Mouse (Mus musculus) myocyte (in vitro differentiated cells): ENCODE measurements around the gene Etfa.

Experiments
- CEBPB ChIP-seq: IDR thresholded peaks from 2 replicates; pipeline ENCODE4 v1.6.1; 2011; ENCODE audit warnings: mild to moderate bottlenecking, moderate library complexity; ENCODE audit not compliant: poor library complexity, insufficient read depth, severe bottlenecking
- E2F4 ChIP-seq: IDR thresholded peaks from one replicate; pipeline ENCODE4 v1.6.1; 2011; ENCODE audit warnings: mild to moderate bottlenecking, control low read depth, moderate library complexity; ENCODE audit not compliant: insufficient read depth
- MAX ChIP-seq: IDR thresholded peaks from one replicate; pipeline ENCODE4 v1.6.1; 2011; ENCODE audit warnings: low read depth, mild to moderate bottlenecking, control low read depth
- POLR2A ChIP-seq: IDR thresholded peaks from one replicate; pipeline ENCODE4 v1.6.1; 2011; ENCODE audit warnings: low read depth, mild to moderate bottlenecking, control low read depth, moderate library complexity; ENCODE audit not compliant: insufficient read length
- REST ChIP-seq: IDR thresholded peaks from one replicate; pipeline ENCODE4 v1.6.1; 2011; ENCODE audit warnings: mild to moderate bottlenecking, control low read depth, moderate library complexity; ENCODE audit not compliant: insufficient read depth, insufficient read length

- no peak for TF ChIP-seq POLR2A
- TF ChIP-seq MAX = no peak
- no peak for TF ChIP-seq CEBPB
- TF ChIP-seq E2F4 = no peak
- TF ChIP-seq REST = no peak
These were observed 3.3 kb downstream of the Etfa start for GRCm38 (mm10) chr9:55508701-55509100.
